Mouse (Mus musculus) heart, embryonic 15.5 days (tissue): ENCODE data around the gene Enpp1. TPM values are rescaled to one million over a fixed set of nuclear protein-coding genes. Genes with fewer than 3 reads are reported as not detected.

Source experiments
- ATAC-seq: fragments of 200-750 bp; cut with Nextera tagmentation; replicated peaks from 2 replicates; pipeline ENCODE4 v1.8.0; 2017; ENCODE audit warnings: low read depth, moderate TSS enrichment; ENCODE audit not compliant: insufficient number of reproducible peaks, insufficient read depth, low FRiP score
- H3K27ac ChIP-seq: fragments of 300-500 bp; sonication (generic); 2 replicates; pipeline ENCODE4 v1.5.1; 2015; ENCODE audit warnings: mild to moderate bottlenecking, inconsistent platforms
- H3K27me3 ChIP-seq: fragments of 300-500 bp; sonication (generic); 2 replicates; pipeline ENCODE4 v1.6.1; 2015; ENCODE audit warnings: inconsistent platforms
- H3K36me3 ChIP-seq: fragments of 300-500 bp; sonication (generic); 2 replicates; pipeline ENCODE4 v1.6.1; 2015; ENCODE audit warnings: mild to moderate bottlenecking, inconsistent platforms
- H3K4me1 ChIP-seq: fragments of 300-500 bp; sonication (generic); replicated peaks from 2 replicates; pipeline ENCODE4 v1.6.1; 2015; ENCODE audit warnings: inconsistent platforms
- H3K4me2 ChIP-seq: fragments of 300-500 bp; sonication (generic); 2 replicates; pipeline ENCODE4 v1.6.1; 2015; ENCODE audit warnings: inconsistent platforms, mild to moderate bottlenecking, moderate library complexity
- H3K4me3 ChIP-seq: fragments of 300-500 bp; sonication (generic); 2 replicates; pipeline ENCODE4 v1.5.1; 2015; ENCODE audit warnings: mild to moderate bottlenecking, inconsistent platforms
- H3K9ac ChIP-seq: fragments of 300-500 bp; sonication (generic); 2 replicates; pipeline ENCODE4 v1.6.1; 2015; ENCODE audit warnings: mild to moderate bottlenecking, inconsistent platforms
- H3K9me3 ChIP-seq: fragments of 300-500 bp; sonication (generic); replicated peaks from 2 replicates; pipeline ENCODE4 v1.6.1; 2016; ENCODE audit warnings: inconsistent platforms
- WGBS: fragments of 180-500 bp; shearing (Covaris S2); methylation state at CpG from one replicate; pipeline ENCODE4 v1.1.7; 2015; ENCODE audit warnings: mixed read lengths; 5-methylcytosine and 5-hydroxymethylcytosine counted together
- polyA plus RNA-seq: library from polyadenylated mRNA; unstranded; fragments of >200 nt; fragmentation: Nextera tagmentation; extraction: Ambion mirVana; gene quantifications from 2 replicates; pipeline ENCODE4 v1.2.1, GENCODE M21; 2015

Enpp1 gene
- polyA plus RNA-seq, 1 experiment from 2014 or later = 3.9 TPM

- 85% methylated on average over 6 of the region's 6 CpGs for WGBS
- H3K27ac ChIP-seq = no peak overlapping the region
- H3K4me3 ChIP-seq = no peak overlapping the region
- H3K9me3 ChIP-seq = no peaks in the 10 kb centered on the region
- H3K4me1 ChIP-seq = no peaks in the 10 kb centered on the region
- H3K9ac ChIP-seq = no peak overlapping the region
- no peak overlapping the region for H3K4me2 ChIP-seq
- ATAC-seq = no peak
- no peaks in the 10 kb centered on the region for H3K27me3 ChIP-seq
- H3K36me3 ChIP-seq = no peaks in the 10 kb centered on the region
Observed at GRCm38 (mm10) chr10:24615799-24616198, 96.2 kb downstream of the Enpp1 start.

DNA sequence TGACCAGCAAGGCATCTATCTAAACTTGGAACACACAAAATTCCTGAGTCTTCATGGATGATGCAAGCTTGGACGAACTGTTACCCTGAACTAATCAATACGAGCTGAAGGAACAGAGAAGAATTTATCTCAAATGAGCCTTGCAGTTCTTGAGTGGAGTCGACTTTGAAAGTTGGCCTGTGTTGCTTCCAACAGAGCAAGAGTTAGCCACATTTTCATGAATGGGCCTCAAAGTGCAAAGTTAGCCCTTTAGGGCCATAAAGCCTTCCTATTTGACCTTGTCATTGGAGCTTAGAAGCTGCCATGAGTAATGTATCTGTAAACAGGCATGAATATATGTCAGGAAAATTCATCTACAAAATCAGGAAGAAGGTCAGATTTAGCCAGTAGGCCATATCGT is 97.2 kb downstream of the Enpp1 start:
- no peak for ATAC-seq
- 81% methylated on average over 4 of the region's 4 CpGs for WGBS
- Histone ChIP-seq H3K36me3 (no peaks in the 10 kb centered on the region), H3K27me3 (no peaks in the 10 kb centered on the region), H3K4me2 (no peak overlapping the region), H3K9ac (no peak overlapping the region), H3K9me3 (no peaks in the 10 kb centered on the region), H3K4me1 (no peaks in the 10 kb centered on the region), H3K4me3 (no peak overlapping the region), H3K27ac (no peak overlapping the region)

DNA sequence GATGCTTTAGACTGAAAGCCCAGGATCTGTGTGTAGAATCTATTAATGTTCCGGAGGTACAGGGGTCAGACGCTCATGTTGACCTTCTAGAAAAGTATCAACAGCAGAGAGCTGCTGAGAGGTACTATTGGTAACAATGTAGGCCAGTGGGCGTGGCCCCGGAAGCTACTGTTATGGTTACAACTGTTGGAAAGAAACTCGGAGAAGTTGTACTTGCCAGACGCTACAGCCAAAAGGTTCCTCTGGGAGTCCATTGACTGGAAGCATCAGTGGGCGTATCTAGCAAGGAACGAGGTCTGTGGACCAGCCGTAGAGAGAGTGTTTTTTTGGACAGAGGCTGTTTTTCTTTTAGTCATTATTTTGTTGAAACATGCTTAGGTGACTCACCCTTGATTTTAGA is 102.2 kb downstream of the Enpp1 start:
- H3K27me3 ChIP-seq = no peaks in the 10 kb centered on the region
- H3K27ac ChIP-seq = no peak overlapping the region
- no peak overlapping the region for H3K4me2 ChIP-seq
- H3K4me1 ChIP-seq = peaks cover 2% of the 10 kb centered on the region; the same call in 1 of the 2 replicates
- 82% methylated on average over 9 of the region's 9 CpGs for WGBS
- no peak overlapping the region for H3K4me3 ChIP-seq
- H3K36me3 ChIP-seq = no peaks in the 10 kb centered on the region
- no peak for ATAC-seq
- no peak overlapping the region for H3K9ac ChIP-seq
- no peaks in the 10 kb centered on the region for H3K9me3 ChIP-seq

GRCm38 (mm10) chr10:24609146-24609545 is 102.8 kb downstream of the Enpp1 start:
- H3K9me3 ChIP-seq = no peaks in the 10 kb centered on the region
- H3K9ac ChIP-seq = no peak overlapping the region
- H3K4me1 ChIP-seq = peaks cover 3% of the 10 kb centered on the region; the same call in 1 of the 2 replicates
- 80% methylated on average over 3 of the region's 3 CpGs for WGBS
- no peaks in the 10 kb centered on the region for H3K36me3 ChIP-seq
- no peak overlapping the region for H3K4me2 ChIP-seq
- no peak for ATAC-seq
- no peak overlapping the region for H3K4me3 ChIP-seq
- H3K27ac ChIP-seq = no peak overlapping the region
- H3K27me3 ChIP-seq = no peaks in the 10 kb centered on the region

DNA sequence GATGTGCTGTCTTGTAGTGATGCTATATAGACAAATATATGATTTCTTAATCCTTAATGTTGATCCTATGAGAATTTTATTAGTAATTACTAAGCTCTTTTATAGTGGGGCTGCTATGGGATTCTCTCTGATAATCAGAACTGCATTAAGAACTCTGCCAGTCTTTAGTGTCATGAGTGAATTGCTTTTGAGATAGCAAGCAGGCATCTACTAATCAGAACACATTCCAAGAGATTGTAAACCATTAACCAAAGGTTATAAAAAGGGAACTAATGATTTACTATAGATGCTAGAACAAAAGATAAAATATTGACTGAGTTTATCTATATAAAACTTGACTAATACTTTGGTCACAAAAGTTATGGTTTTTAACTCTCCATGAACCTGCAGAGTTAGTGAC is 108.2 kb downstream of the Enpp1 start:
- Histone ChIP-seq H3K4me1 (peaks cover 3% of the 10 kb centered on the region; the same call in 1 of the 2 replicates), H3K9me3 (no peaks in the 10 kb centered on the region), H3K9ac (no peak overlapping the region), H3K27ac (no peak overlapping the region), H3K4me3 (no peak overlapping the region), H3K4me2 (no peak overlapping the region), H3K27me3 (no peaks in the 10 kb centered on the region), H3K36me3 (no peaks in the 10 kb centered on the region)
- ATAC-seq = no peak

- H3K4me2 ChIP-seq = no peak overlapping the region
- peaks cover 3% of the 10 kb centered on the region; the same call in 1 of the 2 replicates for H3K4me1 ChIP-seq
- WGBS = 75% methylated on average over 2 of the region's 2 CpGs
- H3K4me3 ChIP-seq = no peak overlapping the region
- H3K27ac ChIP-seq = no peak overlapping the region
- H3K9ac ChIP-seq = no peak overlapping the region
- ATAC-seq = no peak
- no peaks in the 10 kb centered on the region for H3K27me3 ChIP-seq
- no peaks in the 10 kb centered on the region for H3K9me3 ChIP-seq
- no peaks in the 10 kb centered on the region for H3K36me3 ChIP-seq
Observed at GRCm38 (mm10) chr10:24603035-24603434, 108.9 kb downstream of the Enpp1 start.

- no peaks in the 10 kb centered on the region for H3K9me3 ChIP-seq
- 56% methylated on average over 5 of the region's 5 CpGs for WGBS
- H3K4me3 ChIP-seq = no peak overlapping the region
- no peak overlapping the region for H3K4me2 ChIP-seq
- H3K4me1 ChIP-seq = peaks cover 17% of the 10 kb centered on the region
- no peaks in the 10 kb centered on the region for H3K27me3 ChIP-seq
- no peak overlapping the region for H3K9ac ChIP-seq
- H3K27ac ChIP-seq = no peak overlapping the region
- no peaks in the 10 kb centered on the region; the same call in 1 of the 2 replicates for H3K36me3 ChIP-seq
- ATAC-seq = no peak
Observed at GRCm38 (mm10) chr10:24599802-24600201, 112.2 kb downstream of the Enpp1 start.

- ATAC-seq = no peak
- Histone ChIP-seq H3K27ac (no peak overlapping the region), H3K9ac (no peak overlapping the region), H3K9me3 (no peaks in the 10 kb centered on the region), H3K4me2 (peak overlapping the region; percentile 80), H3K4me3 (no peak overlapping the region), H3K36me3 (no peaks in the 10 kb centered on the region; the same call in 1 of the 2 replicates), H3K4me1 (peaks cover 26% of the 10 kb centered on the region), H3K27me3 (no peaks in the 10 kb centered on the region)
- 82% methylated on average over 6 of the region's 6 CpGs for WGBS
Observed at GRCm38 (mm10) chr10:24598693-24599092, 113.3 kb downstream of the Enpp1 start.

DNA sequence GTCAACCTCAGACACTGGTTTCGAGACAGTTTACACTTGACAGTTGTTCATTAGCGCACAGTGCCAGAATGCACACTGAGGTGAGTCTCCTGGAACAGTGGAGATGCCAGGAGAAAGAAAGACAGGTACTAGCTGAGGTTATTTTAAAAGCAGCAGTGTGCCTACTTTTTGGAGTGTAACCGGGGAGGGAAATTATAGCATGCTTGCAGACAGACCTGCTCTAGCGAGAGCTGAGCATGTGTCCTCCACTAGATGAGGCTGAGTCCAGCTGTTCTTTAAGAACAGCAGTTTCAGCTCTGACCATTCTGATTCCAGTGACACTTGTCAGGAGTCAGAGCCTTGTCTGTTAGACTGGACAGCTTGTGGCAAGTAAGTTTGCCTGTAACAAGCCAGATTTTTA is 114.2 kb downstream of the Enpp1 start:
- 56% methylated on average over 4 of the region's 4 CpGs for WGBS
- Histone ChIP-seq H3K27ac (peak overlapping the region; percentile 99), H3K36me3 (no peaks in the 10 kb centered on the region; the same call in 1 of the 2 replicates), H3K9me3 (no peaks in the 10 kb centered on the region), H3K4me3 (peak overlapping the region; percentile 71), H3K27me3 (no peaks in the 10 kb centered on the region), H3K9ac (peak overlapping the region; percentile 88; the same call in 1 of the 2 replicates), H3K4me1 (peaks cover 35% of the 10 kb centered on the region), H3K4me2 (peak overlapping the region; percentile 80)
- no peak for ATAC-seq

DNA sequence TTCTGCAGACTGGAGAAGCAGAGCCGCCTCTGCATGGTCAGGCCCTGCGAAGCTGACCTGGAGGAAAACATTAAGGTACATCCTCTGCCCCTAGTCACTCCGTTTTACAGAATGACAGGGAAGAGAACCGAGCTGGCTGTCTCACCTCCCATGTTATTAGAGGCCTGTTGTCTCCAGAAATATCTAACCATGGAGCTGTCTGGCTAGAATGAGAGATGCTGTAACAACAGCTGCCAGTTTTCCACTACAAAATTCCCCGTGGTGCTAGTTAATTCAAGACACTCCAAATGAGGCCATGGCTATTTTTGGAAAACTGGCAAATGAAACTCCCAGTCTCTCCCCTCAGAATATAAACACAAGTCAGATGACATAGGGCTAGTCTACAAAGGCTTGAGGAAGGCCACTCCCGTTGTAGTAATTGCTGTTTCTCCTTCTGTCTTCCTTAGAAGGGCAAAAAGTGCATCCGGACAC is 115.1 kb downstream of the Enpp1 start:
- H3K27ac ChIP-seq = peak overlapping the region; percentile 99
- WGBS = 28% methylated on average over 7 of the region's 7 CpGs
- H3K4me1 ChIP-seq = peaks cover 42% of the 10 kb centered on the region
- H3K27me3 ChIP-seq = no peaks in the 10 kb centered on the region
- ATAC-seq = no peak
- no peaks in the 10 kb centered on the region for H3K9me3 ChIP-seq
- H3K4me3 ChIP-seq = peak overlapping the region; percentile 71
- H3K4me2 ChIP-seq = peak overlapping the region; percentile 80
- H3K9ac ChIP-seq = peak overlapping the region; percentile 88
- H3K36me3 ChIP-seq = no peaks in the 10 kb centered on the region; the same call in 1 of the 2 replicates

- Histone ChIP-seq H3K4me1 (peaks cover 49% of the 10 kb centered on the region), H3K9me3 (no peaks in the 10 kb centered on the region), H3K9ac (peak overlapping the region; percentile 88), H3K27ac (peak overlapping the region; percentile 99), H3K27me3 (no peaks in the 10 kb centered on the region), H3K36me3 (no peaks in the 10 kb centered on the region; the same call in 1 of the 2 replicates), H3K4me2 (peak overlapping the region; percentile 80), H3K4me3 (peak overlapping the region; percentile 71)
- 10% methylated on average over 31 of the region's 31 CpGs for WGBS
- no peak; the same call in 1 of the 2 replicates for ATAC-seq
Observed at GRCm38 (mm10) chr10:24596003-24596868, 115.7 kb downstream of the Enpp1 start.
